Mouse (Mus musculus): ENCODE data around the gene Dram2. TPM values are rescaled to one million over a fixed set of nuclear protein-coding genes. Genes with fewer than 3 reads are reported as not detected.

The Dram2 gene
- 100 to 1,000 TPM; 134 to 145 TPM for total RNA-seq (2023)

GRCm38 (mm10) chr3:106547171-106547923, at the start of gene Dram2, which contains the start of gene Cept1:
Dram2 (plus strand) TSS chr3:106547798.
Cept1 (minus strand) TSS chr3:106547802.

Other genes starting within 250 kb of the Dram2 start
- gene Chil6, start 141.6 kb upstream of the Dram2 start, total RNA-seq (2023): not detected
- 10 to 100 TPM; 23.7 to 24.9 TPM for gene Dennd2d, start 65.4 kb upstream of the Dram2 start, total RNA-seq (2023)
- gene Cept1, start within 50 bp of the Dram2 start, total RNA-seq (2023): 100 to 1,000 TPM in 1 of 2 experiments, 10 to 100 TPM in 1; 97.4 to 103 TPM
- gene Lrif1, start 137.2 kb downstream of the Dram2 start, total RNA-seq (2023): 10 to 100 TPM; 16.9 to 23.8 TPM
- gene Cd53, start 242.4 kb downstream of the Dram2 start, total RNA-seq (2023): 100 to 1,000 TPM; 467 to 529 TPM